Mouse (Mus musculus) kidney, postnatal 0 days (tissue): ENCODE results near the gene Rasgef1b. TPM values are rescaled to one million over a fixed set of nuclear protein-coding genes. Genes with fewer than 3 reads are reported as not detected.

ENCODE experiments used
- ATAC-seq: fragments of 200-750 bp; cut with Nextera tagmentation; replicated peaks from 2 replicates; pipeline ENCODE4 v1.8.0; 2017; ENCODE audit warnings: low read depth, moderate number of reproducible peaks, moderate TSS enrichment, moderate library complexity; ENCODE audit not compliant: low FRiP score
- DNase-seq: peaks from one replicate; pipeline ENCODE4 v3.0.0-alpha.2; 2016; ENCODE audit warnings: low spot score
- H3K27ac ChIP-seq: fragments of 300-500 bp; sonication (generic); 2 replicates; pipeline ENCODE4 v1.5.1; 2014; ENCODE audit warnings: mild to moderate bottlenecking
- H3K27me3 ChIP-seq: fragments of 300-500 bp; sonication (generic); 2 replicates; pipeline ENCODE4 v1.6.1; 2014; ENCODE audit warnings: low read length, mixed read lengths; ENCODE audit not compliant: insufficient read depth
- H3K36me3 ChIP-seq: fragments of 300-500 bp; sonication (generic); 2 replicates; pipeline ENCODE4 v1.6.1; 2014; ENCODE audit warnings: low read length, mixed read lengths; ENCODE audit not compliant: insufficient read depth
- H3K4me1 ChIP-seq: fragments of 300-500 bp; sonication (generic); replicated peaks from 2 replicates; pipeline ENCODE4 v1.6.1; 2014; ENCODE audit warnings: antibody characterized with exemption, low read length, mixed read lengths; ENCODE audit not compliant: insufficient read depth
- H3K4me2 ChIP-seq: fragments of 300-500 bp; sonication (generic); 2 replicates; pipeline ENCODE4 v1.6.1; 2014; ENCODE audit warnings: mild to moderate bottlenecking, low read length, moderate library complexity, mixed read lengths
- H3K4me3 ChIP-seq: fragments of 300-500 bp; sonication (generic); replicated peaks from 2 replicates; pipeline ENCODE4 v1.5.1; 2014; ENCODE audit warnings: low read depth, low read length
- H3K9ac ChIP-seq: fragments of 300-500 bp; sonication (generic); 2 replicates; pipeline ENCODE4 v1.6.1; 2014; ENCODE audit warnings: low read depth, low read length
- H3K9me3 ChIP-seq: fragments of 300-500 bp; sonication (generic); replicated peaks from 2 replicates; pipeline ENCODE4 v1.6.1; 2016; ENCODE audit warnings: low read length, inconsistent platforms, mixed read lengths
- CTCF ChIP-seq: IDR thresholded peaks from 2 replicates; pipeline ENCODE4 v1.5.1; 2016; ENCODE audit warnings: antibody characterized with exemption, low read depth, mild to moderate bottlenecking, moderate library complexity
- WGBS: fragments of 180-500 bp; shearing (Covaris S2); extraction: QIAGEN DNeasy Blood & Tissue Kit; methylation state at CpG from one replicate; pipeline ENCODE4 v1.1.7; 2014; 5-methylcytosine and 5-hydroxymethylcytosine counted together
- polyA plus RNA-seq: library from polyadenylated mRNA; unstranded; fragments of >200 nt; fragmentation: Nextera tagmentation; extraction: Ambion mirVana; gene quantifications from 2 replicates; pipeline ENCODE4 v1.2.1, GENCODE M21; 2015

The Rasgef1b gene
- polyA plus RNA-seq, 1 experiment from 2014 or later: 7.3 TPM

- DNase-seq: no peak
- no peak for TF ChIP-seq CTCF
- WGBS: 38% methylated on average over 13 of the region's 13 CpGs
- H3K27ac ChIP-seq: no peak overlapping the region
- no peak for ATAC-seq
- no peak overlapping the region for H3K4me3 ChIP-seq
- H3K9ac ChIP-seq: no peak overlapping the region
- no peaks in the 10 kb centered on the region for H3K36me3 ChIP-seq
- H3K4me1 ChIP-seq: peaks cover 19% of the 10 kb centered on the region
- H3K27me3 ChIP-seq: no peaks in the 10 kb centered on the region
- no peak overlapping the region for H3K4me2 ChIP-seq
- no peaks in the 10 kb centered on the region for H3K9me3 ChIP-seq
Observed at GRCm38 (mm10) chr5:99383783-99384281, 345.0 kb downstream of the Rasgef1b start.

GRCm38 (mm10) chr5:99382786-99383185 lies 346.1 kb downstream of the Rasgef1b start:
- WGBS: 75% methylated on average over 5 of the region's 5 CpGs
- H3K27me3 ChIP-seq: no peaks in the 10 kb centered on the region
- TF ChIP-seq CTCF: no peak

GRCm38 (mm10) chr5:99381639-99382038 lies 347.2 kb downstream of the Rasgef1b start:
- H3K27ac ChIP-seq: no peak overlapping the region
- H3K27me3 ChIP-seq: no peaks in the 10 kb centered on the region
- DNase-seq: no peak
- H3K4me1 ChIP-seq: peaks cover 8% of the 10 kb centered on the region; the same call in 1 of the 2 replicates
- 70% methylated on average over 2 of the region's 2 CpGs for WGBS
- H3K9me3 ChIP-seq: no peaks in the 10 kb centered on the region
- no peak overlapping the region for H3K4me2 ChIP-seq
- H3K4me3 ChIP-seq: no peak overlapping the region
- H3K9ac ChIP-seq: no peak overlapping the region
- ATAC-seq: no peak
- no peaks in the 10 kb centered on the region for H3K36me3 ChIP-seq
- TF ChIP-seq CTCF: no peak

More at GRCm38 (mm10) chr5:99382786-99383185, 346.1 kb downstream of the Rasgef1b start:
- no peak overlapping the region for H3K4me2 ChIP-seq
- no peak for ATAC-seq
- no peak for DNase-seq
- H3K9ac ChIP-seq: no peak overlapping the region
- H3K27ac ChIP-seq: no peak overlapping the region
- no peaks in the 10 kb centered on the region for H3K36me3 ChIP-seq
- H3K4me3 ChIP-seq: no peak overlapping the region
- no peaks in the 10 kb centered on the region for H3K9me3 ChIP-seq
- H3K4me1 ChIP-seq: peaks cover 10% of the 10 kb centered on the region; the same call in 1 of the 2 replicates

GRCm38 (mm10) chr5:99380882-99381281 lies 348.0 kb downstream of the Rasgef1b start:
- WGBS: 82% methylated on average over 9 of the region's 9 CpGs
- no peaks in the 10 kb centered on the region for H3K27me3 ChIP-seq
- DNase-seq (no peak), ATAC-seq (no peak)
- no peaks in the 10 kb centered on the region for H3K36me3 ChIP-seq
- no peak overlapping the region for H3K4me2 ChIP-seq
- H3K9me3 ChIP-seq: no peaks in the 10 kb centered on the region
- TF ChIP-seq CTCF: no peak
- H3K4me1 ChIP-seq: peaks cover 7% of the 10 kb centered on the region; the same call in 1 of the 2 replicates
- H3K27ac ChIP-seq: no peak overlapping the region
- no peak overlapping the region for H3K4me3 ChIP-seq
- H3K9ac ChIP-seq: no peak overlapping the region

- no peak for DNase-seq
- H3K4me2 ChIP-seq: 0 out of 2 replicates have a peak overlapping the region, but pooled peaks have one; percentile 10
- H3K27ac ChIP-seq: no peak overlapping the region
- H3K9ac ChIP-seq: no peak overlapping the region
- 0 out of 2 replicates have a peak, but pooled peaks cover 3% of the 10 kb centered on the region for H3K4me1 ChIP-seq
- no peak overlapping the region for H3K4me3 ChIP-seq
- no peak for TF ChIP-seq CTCF
- WGBS: 5% methylated on average over 12 of the region's 12 CpGs
- no peaks in the 10 kb centered on the region for H3K36me3 ChIP-seq
- no peaks in the 10 kb centered on the region for H3K27me3 ChIP-seq
- no peaks in the 10 kb centered on the region for H3K9me3 ChIP-seq
- ATAC-seq: peak; percentile 63; the same call in 1 of the 2 replicates
Observed at GRCm38 (mm10) chr5:99380166-99380565, 348.7 kb downstream of the Rasgef1b start.

GRCm38 (mm10) chr5:99378437-99379226 lies 350.2 kb downstream of the Rasgef1b start:
- H3K9me3 ChIP-seq: no peaks in the 10 kb centered on the region
- ATAC-seq (no peak), DNase-seq (no peak)
- no peak for TF ChIP-seq CTCF
- no peak overlapping the region for H3K9ac ChIP-seq
- H3K4me2 ChIP-seq: no peak overlapping the region
- H3K27me3 ChIP-seq: no peaks in the 10 kb centered on the region
- H3K4me1 ChIP-seq: 0 out of 2 replicates have a peak, but pooled peaks cover 3% of the 10 kb centered on the region
- H3K27ac ChIP-seq: no peak overlapping the region
- H3K36me3 ChIP-seq: no peaks in the 10 kb centered on the region
- H3K4me3 ChIP-seq: no peak overlapping the region
- WGBS: 63% methylated on average over 11 of the region's 11 CpGs
